Mouse (Mus musculus): ENCODE results near the gene Hlx. TPM values are rescaled to one million over a fixed set of nuclear protein-coding genes. Genes with fewer than 3 reads are reported as not detected.
A peak's percentile ranks its signal among the peaks of the same experiment; 100 is the strongest.

The Hlx gene
- polyA plus RNA-seq, 1 experiment, result 29.3 TPM

- Histone ChIP-seq H3K4me3 (replicated peaks; ENCODE audit: control insufficient read depth, low read depth, low read length) (no peak overlapping the region), H3K27ac (ENCODE audit: control insufficient read depth, insufficient read depth, low read depth, low read length, poor library complexity) (no peak overlapping the region), H3K4me1 (ENCODE audit: control insufficient read depth, insufficient read depth, low read length) (peaks cover 1% of the 10 kb centered on the region)
- no peak for TF ChIP-seq POLR2A (IDR thresholded peaks at IDR 0.05; ENCODE audit: borderline replicate concordance, control insufficient read depth, low read depth, low read length)
- WGBS, result 28% methylated on average over 10 of the region's 10 CpGs
Observed at GRCm38 (mm10) chr1:184692204-184692904, 40.1 kb downstream of the Hlx start.

- H3K4me3 ChIP-seq (replicated peaks; ENCODE audit: control insufficient read depth, low read depth, low read length), result no peak overlapping the region
- no peak for TF ChIP-seq CTCF (IDR thresholded peaks at IDR 0.05; ENCODE audit: control insufficient read depth, insufficient read depth, low read length)
- TF ChIP-seq POLR2A (IDR thresholded peaks at IDR 0.05; ENCODE audit: borderline replicate concordance, control insufficient read depth, low read depth, low read length), result no peak
- no peak overlapping the region for H3K27ac ChIP-seq (ENCODE audit: control insufficient read depth, insufficient read depth, low read depth, low read length, poor library complexity)
- peaks cover 3% of the 10 kb centered on the region for H3K4me1 ChIP-seq (ENCODE audit: control insufficient read depth, insufficient read depth, low read length)
- WGBS, result 80% methylated on average over 8 of the region's 8 CpGs
Observed at GRCm38 (mm10) chr1:184691240-184691639, 41.2 kb downstream of the Hlx start.

- Histone ChIP-seq H3K4me3 (replicated peaks; ENCODE audit: control insufficient read depth, low read depth, low read length) (no peak overlapping the region), H3K4me1 (ENCODE audit: control insufficient read depth, insufficient read depth, low read length) (peaks cover 6% of the 10 kb centered on the region), H3K27ac (ENCODE audit: control insufficient read depth, insufficient read depth, low read depth, low read length, poor library complexity) (no peak overlapping the region)
- TF ChIP-seq POLR2A (IDR thresholded peaks at IDR 0.05; ENCODE audit: borderline replicate concordance, control insufficient read depth, low read depth, low read length), result no peak
- TF ChIP-seq CTCF (IDR thresholded peaks at IDR 0.05; ENCODE audit: control insufficient read depth, insufficient read depth, low read length), result no peak
- 69% methylated on average over 7 of the region's 7 CpGs for WGBS
Observed at GRCm38 (mm10) chr1:184688026-184688425, 44.4 kb downstream of the Hlx start.

- no peak overlapping the region for H3K4me3 ChIP-seq (replicated peaks; ENCODE audit: control insufficient read depth, low read depth, low read length)
- WGBS, result 84% methylated on average over 4 of the region's 4 CpGs
- peaks cover 5% of the 10 kb centered on the region for H3K4me1 ChIP-seq (ENCODE audit: control insufficient read depth, insufficient read depth, low read length)
- no peak overlapping the region for H3K27ac ChIP-seq (ENCODE audit: control insufficient read depth, insufficient read depth, low read depth, low read length, poor library complexity)
- TF ChIP-seq CTCF (IDR thresholded peaks at IDR 0.05; ENCODE audit: control insufficient read depth, insufficient read depth, low read length), result no peak
- TF ChIP-seq POLR2A (IDR thresholded peaks at IDR 0.05; ENCODE audit: borderline replicate concordance, control insufficient read depth, low read depth, low read length), result no peak
Observed at GRCm38 (mm10) chr1:184687512-184687911, 44.9 kb downstream of the Hlx start.

GRCm38 (mm10) chr1:184683541-184683940 lies 48.9 kb downstream of the Hlx start:
- H3K27ac ChIP-seq (ENCODE audit: control insufficient read depth, insufficient read depth, low read depth, low read length, poor library complexity), result peak overlapping the region; percentile 46; the same call in 1 of the 2 replicates
- no peak overlapping the region for H3K4me3 ChIP-seq (replicated peaks; ENCODE audit: control insufficient read depth, low read depth, low read length)
- H3K4me1 ChIP-seq (ENCODE audit: control insufficient read depth, insufficient read depth, low read length), result peaks cover 5% of the 10 kb centered on the region
- TF ChIP-seq POLR2A (IDR thresholded peaks at IDR 0.05; ENCODE audit: borderline replicate concordance, control insufficient read depth, low read depth, low read length), result no peak
- TF ChIP-seq CTCF (IDR thresholded peaks at IDR 0.05; ENCODE audit: control insufficient read depth, insufficient read depth, low read length), result no peak
- WGBS, result 5% methylated on average over 6 of the region's 6 CpGs

GRCm38 (mm10) chr1:184679416-184679965 lies 52.9 kb downstream of the Hlx start:
- H3K4me3 ChIP-seq (replicated peaks; ENCODE audit: control insufficient read depth, low read depth, low read length), result no peak overlapping the region
- WGBS, result 85% methylated on average over 8 of the region's 8 CpGs
- no peak for TF ChIP-seq POLR2A (IDR thresholded peaks at IDR 0.05; ENCODE audit: borderline replicate concordance, control insufficient read depth, low read depth, low read length)
- H3K27ac ChIP-seq (ENCODE audit: control insufficient read depth, insufficient read depth, low read depth, low read length, poor library complexity), result no peak overlapping the region
- peaks cover 3% of the 10 kb centered on the region for H3K4me1 ChIP-seq (ENCODE audit: control insufficient read depth, insufficient read depth, low read length)

GRCm38 (mm10) chr1:184677641-184678040 lies 54.8 kb downstream of the Hlx start:
- Histone ChIP-seq H3K4me3 (replicated peaks; ENCODE audit: control insufficient read depth, low read depth, low read length) (no peak overlapping the region), H3K27ac (ENCODE audit: control insufficient read depth, insufficient read depth, low read depth, low read length, poor library complexity) (no peak overlapping the region), H3K4me1 (ENCODE audit: control insufficient read depth, insufficient read depth, low read length) (no peaks in the 10 kb centered on the region)
- TF ChIP-seq CTCF (IDR thresholded peaks at IDR 0.05; ENCODE audit: control insufficient read depth, insufficient read depth, low read length), result no peak
- TF ChIP-seq POLR2A (IDR thresholded peaks at IDR 0.05; ENCODE audit: borderline replicate concordance, control insufficient read depth, low read depth, low read length), result no peak
- WGBS, result 63% methylated on average over 2 of the region's 2 CpGs

Other genes with a start within 250 kb of the Hlx start
- gene Marc1, start 78.7 kb upstream of the Hlx start, polyA plus RNA-seq (2011; ENCODE audit: insufficient read depth, insufficient read length, low replicate concordance, missing spikeins), result 2.3 and 5.9 TPM in 2 replicates
- 92.0 and 103 TPM in 2 replicates for gene Marc2, start 113.8 kb upstream of the Hlx start, polyA plus RNA-seq (2011; ENCODE audit: insufficient read depth, insufficient read length, low replicate concordance, missing spikeins)
- gene C130074G19Rik, start 150.6 kb upstream of the Hlx start, polyA plus RNA-seq (2011; ENCODE audit: insufficient read depth, insufficient read length, low replicate concordance, missing spikeins), result 7.9 and 10.5 TPM in 2 replicates